Mouse (Mus musculus) thymus, postnatal 36 days (tissue): ENCODE data around the gene Wfdc1.
A peak's percentile ranks its signal among the peaks of the same experiment; 100 is the strongest.

Experiments
- DNase-seq, 2 experiments: peaks; one replicate each; pipeline ENCODE4 v3.0.0; 2022; ENCODE audit warnings: mixed read lengths in 2 of 2

Gene Wfdc1

DNA sequence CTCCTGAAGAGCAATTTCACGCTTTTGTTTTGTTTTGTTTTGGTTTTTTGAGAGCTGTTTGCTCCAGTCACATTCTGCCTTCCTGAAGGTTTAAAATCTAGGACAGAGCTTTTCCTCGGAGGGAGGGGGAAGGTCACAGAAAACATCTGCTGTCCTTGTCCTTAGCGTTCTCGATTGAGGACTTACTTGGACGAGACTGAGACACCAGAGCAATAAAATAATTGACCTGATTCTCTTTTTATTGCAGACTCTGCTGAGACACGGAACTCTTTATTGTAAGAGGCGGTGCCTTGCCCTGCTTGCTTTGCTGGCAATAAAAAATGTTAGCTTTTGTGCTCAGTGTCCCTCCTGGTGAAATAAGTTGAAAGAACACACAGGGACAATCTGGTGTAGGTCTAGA lies 26.4 kb upstream of the Wfdc1 start:
- no peak for DNase-seq

DNA sequence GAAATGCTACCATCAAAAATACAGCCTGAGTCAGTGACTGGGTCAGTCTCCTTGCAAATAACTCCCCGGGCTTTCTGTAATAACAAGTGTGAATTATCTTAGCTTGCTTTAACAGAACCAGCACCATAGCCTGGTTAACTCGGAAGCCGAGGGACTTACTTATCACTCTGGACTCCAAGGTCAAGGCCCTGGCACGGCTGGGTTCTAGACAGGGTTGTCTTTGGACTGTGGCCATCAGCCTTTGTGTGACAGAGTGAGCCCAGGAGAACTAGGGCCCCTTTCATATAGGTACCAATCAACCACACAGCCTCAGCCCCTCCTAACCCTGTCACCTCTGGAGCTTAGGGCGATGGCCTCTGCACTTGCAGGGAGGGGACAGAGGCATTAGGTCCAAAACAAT lies 25.1 kb upstream of the Wfdc1 start:
- DNase-seq: no peak

DNA sequence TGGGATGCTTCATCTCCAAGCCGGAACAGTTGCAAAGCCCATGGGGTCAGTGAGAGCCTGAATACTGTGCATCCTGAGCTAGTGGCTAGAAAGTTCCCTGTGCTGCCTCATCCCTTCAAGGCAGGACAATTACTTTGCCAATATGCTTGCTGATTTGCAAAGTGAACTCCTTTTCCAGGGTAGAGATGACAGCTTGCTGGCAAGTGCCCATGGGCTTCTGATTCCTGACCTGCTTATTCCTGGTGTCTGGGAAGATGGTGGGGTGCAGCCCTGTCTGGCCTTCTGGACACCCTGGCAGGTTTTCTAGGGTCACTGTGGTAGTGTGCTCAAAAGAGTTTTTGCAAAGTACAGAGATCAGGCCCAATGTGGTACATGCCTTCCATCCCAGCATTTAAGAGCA lies 23.2 kb upstream of the Wfdc1 start:
- no peak for DNase-seq

DNA sequence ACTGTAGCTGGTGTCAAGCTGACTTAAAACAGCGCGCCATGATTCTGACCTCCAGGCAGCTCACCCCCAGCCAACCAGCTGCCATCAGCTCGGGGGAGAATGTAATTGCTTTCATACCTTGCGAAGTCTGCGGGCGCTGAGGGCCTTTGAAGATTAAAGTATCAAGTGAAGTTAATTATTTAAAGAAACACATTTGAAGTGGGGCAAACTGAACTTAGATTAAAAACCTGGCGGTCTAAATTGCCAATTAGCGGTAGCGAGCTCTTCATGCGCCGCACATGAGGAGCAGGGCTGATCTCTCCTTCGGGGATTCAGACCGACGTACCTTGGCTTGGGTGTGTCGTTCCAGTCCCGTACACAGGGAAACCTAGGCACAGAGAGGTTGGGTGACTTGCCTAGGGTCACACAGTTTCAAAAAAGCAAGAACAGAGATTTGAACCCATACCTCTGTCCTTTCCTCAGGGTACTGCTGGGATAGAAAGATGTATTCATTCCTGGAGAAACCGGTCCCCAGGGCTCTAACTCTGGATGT lies 21.7 kb upstream of the Wfdc1 start:
- no peak for DNase-seq

DNA sequence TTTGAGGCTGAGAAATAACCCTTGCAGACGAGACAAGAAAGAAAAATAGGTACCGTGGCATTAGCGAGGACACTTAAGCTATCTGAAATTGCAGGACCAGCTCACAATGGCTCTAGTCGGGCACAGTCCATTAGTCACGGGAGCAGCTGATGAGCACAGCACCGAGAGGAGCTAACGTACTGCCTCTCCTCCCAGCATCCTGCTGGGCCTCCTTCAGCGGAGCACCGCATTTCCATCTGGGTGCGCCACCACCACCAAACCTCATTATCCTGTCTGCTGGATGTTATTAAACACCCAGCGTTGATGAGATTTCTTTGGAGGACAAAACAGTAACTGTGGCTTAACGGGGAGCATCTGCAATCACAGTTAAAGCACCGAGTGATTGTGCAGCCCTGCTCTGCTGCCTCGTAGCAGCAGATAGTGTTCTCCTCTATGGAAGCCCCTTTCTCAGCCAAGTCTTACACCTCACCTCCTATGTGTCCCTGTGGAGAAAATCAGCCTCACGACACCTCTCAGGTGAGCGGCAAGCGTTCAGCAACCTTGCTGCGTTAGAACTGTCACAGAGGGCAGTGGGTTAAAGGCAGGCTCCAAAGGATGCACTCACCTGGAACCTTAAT lies 21.1 kb upstream of the Wfdc1 start:
- no peak for DNase-seq

GRCm38 (mm10) chr8:119646197-119646596 lies 20.0 kb upstream of the Wfdc1 start:
- DNase-seq: no peak

DNA sequence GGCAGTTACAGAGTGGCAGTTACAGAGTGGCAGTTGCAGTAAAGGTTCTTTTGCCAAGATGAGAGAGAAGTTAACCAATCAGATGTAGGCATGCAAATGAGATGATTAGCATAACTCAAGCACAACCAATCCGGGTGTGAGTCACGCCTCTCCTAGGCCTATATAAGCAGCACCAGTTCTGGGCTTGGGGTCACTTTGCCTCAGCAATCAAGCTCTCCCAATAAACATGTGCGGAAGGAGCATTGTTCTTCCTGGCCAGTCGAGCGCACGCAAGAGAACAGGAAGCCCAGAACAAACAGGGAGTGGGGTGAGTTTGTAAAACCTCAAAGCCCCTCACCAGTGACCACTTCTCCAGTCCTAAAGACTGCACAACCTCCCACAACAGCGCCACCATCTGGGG lies 19.3 kb upstream of the Wfdc1 start:
- DNase-seq: no peak

- no peak for DNase-seq
Observed at GRCm38 (mm10) chr8:119651324-119651723, 14.8 kb upstream of the Wfdc1 start.

- DNase-seq: peak in 1 of 2 experiments; percentile 9
Observed at GRCm38 (mm10) chr8:119656709-119657464, 9.3 kb upstream of the Wfdc1 start.

GRCm38 (mm10) chr8:119661081-119661480 lies 5.1 kb upstream of the Wfdc1 start:
- DNase-seq: no peak

DNA sequence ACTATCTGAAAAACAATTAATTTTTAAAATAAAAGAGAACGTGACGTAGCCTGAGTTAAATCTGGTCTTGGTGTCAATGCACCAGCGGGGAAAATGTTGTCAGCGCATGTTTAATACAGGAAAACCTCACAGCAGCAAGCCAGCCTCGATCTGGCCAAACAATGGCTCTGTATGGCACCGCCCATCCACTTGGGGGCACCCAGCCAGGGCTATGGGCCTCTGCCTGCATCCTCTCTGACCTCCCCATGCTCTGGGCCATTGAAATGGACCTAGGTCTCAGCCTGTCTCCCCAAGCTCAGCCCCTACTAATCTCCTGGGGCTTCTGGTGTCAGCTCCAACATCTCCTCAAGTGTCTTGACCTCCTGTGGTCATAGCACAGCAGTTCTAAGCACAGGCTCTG lies 4.3 kb upstream of the Wfdc1 start:
- no peak for DNase-seq

GRCm38 (mm10) chr8:119663440-119663839 lies 2.7 kb upstream of the Wfdc1 start:
- DNase-seq: no peak

GRCm38 (mm10) chr8:119665270-119665669 lies 895 bp upstream of the Wfdc1 start:
- no peak for DNase-seq

DNA sequence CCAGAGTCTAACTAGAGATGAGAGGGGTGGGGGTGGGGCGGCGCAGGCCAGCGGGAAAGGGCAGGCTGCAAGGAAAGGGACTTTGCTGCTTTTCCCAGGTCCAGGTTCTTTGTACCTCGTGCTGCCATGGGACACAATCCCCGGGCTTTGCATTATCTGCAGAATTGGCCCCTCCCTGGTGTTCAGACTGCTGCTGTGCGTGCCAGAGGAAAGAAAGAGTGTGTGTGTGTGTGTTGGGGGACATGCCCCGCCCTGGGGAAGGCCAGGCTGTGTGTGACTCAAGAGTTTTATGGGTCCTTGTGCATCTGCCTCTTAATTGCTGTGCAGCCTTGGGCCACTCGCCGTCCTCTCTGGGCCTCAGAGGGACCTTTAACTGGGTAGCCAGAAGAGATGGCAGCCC lies 2.3 kb downstream of the Wfdc1 start:
- no peak for DNase-seq

DNA sequence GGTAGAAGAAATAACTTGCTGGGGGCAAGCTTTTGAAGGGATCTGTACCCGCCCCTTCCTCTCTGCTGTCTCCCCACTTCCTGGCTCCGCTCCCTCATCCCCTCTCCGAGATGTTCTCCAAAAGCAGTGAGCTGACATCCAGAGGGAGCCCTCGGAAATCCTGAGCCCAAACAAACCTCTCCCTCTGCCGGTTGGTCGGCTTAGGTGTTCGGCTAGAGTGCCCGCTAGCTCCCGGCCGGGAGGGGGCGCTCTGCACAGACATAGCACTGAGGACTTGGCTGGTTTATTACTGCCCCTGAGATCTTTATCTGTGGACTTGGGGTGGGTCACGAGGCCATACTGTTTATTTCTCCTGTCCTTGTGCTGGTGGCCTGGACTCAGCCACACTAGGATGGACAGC lies 3.1 kb downstream of the Wfdc1 start:
- DNase-seq: peak; percentile 9 to 12

DNA sequence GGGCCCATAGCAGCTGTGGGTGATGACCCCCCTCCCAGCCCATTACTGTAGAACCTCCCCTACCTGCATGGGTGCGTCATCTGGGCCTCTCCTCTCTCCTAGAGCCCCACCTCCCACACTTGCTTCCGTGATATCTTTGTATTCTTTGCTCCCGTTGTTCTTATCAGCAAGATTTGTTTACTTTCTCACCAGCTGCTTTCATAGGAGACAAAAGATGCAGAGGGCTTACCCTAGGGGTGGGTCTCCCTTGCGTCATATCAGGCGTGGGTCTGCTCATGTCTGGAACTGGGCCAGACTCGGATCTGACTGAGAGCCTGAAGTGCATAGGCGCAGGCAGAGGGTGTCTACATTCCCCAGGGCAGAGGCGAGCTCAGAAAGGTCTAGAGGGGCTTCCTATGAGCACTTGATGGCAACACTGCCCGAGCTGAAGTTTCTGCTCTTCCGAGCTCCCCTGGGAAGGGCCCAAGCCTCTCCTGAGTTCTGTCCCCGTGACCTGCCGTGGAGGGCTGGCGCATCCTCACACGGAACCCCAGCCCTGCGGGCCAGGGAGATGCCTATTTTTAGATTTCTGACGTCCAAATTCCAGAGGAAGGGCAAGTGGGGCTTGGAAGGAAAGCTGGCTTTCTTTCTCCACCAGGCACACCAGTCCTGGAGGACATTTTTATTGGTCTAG lies 4.4 kb downstream of the Wfdc1 start:
- DNase-seq: no peak

DNA sequence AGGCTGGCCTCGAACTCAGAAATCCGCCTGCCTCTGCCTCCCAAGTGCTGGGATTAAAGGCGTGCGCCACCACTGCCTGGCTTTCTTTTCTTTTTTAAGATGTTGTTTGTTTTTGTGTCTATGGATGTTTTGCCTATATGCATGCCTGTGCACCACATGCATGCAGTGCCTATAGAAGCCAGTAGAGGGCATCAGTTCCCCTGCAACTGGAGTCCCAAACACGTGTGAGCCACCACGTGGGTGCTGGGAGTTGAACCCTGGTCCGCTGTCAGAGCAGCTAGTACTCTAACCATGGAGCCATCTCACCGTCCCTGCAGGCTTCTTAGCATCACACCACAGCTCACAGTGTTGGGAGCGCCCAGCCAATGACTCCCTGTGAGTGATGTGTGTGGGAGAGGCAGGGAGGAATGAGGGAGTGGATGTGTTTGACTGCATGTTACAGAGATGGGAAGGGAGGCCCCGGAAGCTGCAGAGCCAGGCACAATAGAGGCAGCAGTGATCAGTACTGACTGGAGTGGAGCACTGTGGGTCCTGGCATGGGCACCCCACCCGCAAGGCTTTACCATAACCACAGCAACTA lies 7.9 kb downstream of the Wfdc1 start:
- no peak for DNase-seq

GRCm38 (mm10) chr8:119675457-119675856 lies 9.3 kb downstream of the Wfdc1 start:
- DNase-seq: no peak

GRCm38 (mm10) chr8:119676389-119676788 lies 10.2 kb downstream of the Wfdc1 start:
- DNase-seq: peak; percentile 79 to 81

DNA sequence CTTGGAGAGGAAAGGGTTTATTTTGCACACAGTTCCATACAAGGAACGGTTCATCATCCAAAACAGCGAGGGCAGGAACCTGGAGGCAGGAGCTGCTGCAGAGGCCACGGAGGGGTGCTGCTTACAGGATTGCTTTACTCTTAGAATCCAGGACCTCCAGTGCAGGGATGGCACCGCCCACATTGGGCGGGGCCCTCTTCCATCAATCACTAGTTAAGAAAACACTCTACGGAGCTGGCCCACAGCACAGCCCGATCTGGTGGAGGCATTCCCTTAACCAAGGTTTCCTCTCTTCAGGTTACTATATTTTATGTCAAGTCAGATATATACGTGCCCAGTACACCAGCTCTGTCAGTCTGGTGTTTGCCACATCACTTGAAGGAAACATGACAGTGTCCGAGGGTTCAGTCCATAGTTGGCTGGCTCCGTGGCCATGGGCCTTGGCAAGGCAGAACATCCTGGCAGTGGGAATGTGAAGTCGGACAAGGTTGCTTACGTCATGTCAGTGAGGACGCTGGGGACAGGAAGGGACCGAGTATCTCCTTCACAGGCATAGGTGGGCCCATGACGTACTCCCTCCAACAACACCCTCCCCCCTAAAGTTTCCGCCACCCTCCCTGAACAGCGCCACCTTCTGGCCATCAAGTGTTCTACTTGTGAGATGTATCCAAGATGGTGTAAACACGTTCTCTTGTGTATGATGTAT lies 12.1 kb downstream of the Wfdc1 start:
- no peak for DNase-seq

GRCm38 (mm10) chr8:119679184-119679583 lies 13.0 kb downstream of the Wfdc1 start:
- no peak for DNase-seq

DNA sequence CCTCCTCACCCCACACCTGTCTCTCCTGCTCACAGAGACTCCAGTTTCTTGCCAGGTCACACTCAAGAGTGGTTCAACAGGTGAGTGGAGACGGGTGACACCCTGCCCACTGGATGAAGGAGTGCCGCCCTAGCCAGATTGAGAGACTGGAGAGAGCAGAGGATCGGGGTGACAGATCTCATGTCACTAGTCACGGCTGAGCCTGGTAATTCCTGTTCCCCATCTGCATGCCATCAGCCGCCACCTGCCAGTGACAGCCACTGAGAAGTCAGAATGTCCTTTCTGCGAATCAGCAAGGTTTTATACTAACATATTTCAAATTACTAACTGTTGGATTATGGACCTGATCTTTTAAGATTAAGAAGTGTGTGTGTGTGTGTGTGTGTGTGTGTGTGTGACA lies 24.4 kb downstream of the Wfdc1 start:
- no peak for DNase-seq

GRCm38 (mm10) chr8:119691989-119692388 lies 25.8 kb downstream of the Wfdc1 start:
- DNase-seq: no peak
